Mouse (Mus musculus) G1E (cell line): Measurements from ENCODE around the gene Mst1r.

Source experiments
- CTCF ChIP-seq: IDR thresholded peaks from 2 replicates; pipeline ENCODE4 v1.5.1; 2012; ENCODE audit warnings: low read depth, low read length, inconsistent platforms, mixed read lengths
- POLR2AphosphoS5 ChIP-seq: IDR thresholded peaks from 2 replicates; pipeline ENCODE4 v1.6.1; 2012; ENCODE audit warnings: low read depth, low read length, inconsistent platforms; ENCODE audit not compliant: insufficient replicate concordance
- TAL1 ChIP-seq: conservative IDR thresholded peaks from 2 replicates; pipeline ENCODE4 v1.6.1; 2012; ENCODE audit warnings: low read depth, low read length, inconsistent platforms, mixed read lengths

DNA sequence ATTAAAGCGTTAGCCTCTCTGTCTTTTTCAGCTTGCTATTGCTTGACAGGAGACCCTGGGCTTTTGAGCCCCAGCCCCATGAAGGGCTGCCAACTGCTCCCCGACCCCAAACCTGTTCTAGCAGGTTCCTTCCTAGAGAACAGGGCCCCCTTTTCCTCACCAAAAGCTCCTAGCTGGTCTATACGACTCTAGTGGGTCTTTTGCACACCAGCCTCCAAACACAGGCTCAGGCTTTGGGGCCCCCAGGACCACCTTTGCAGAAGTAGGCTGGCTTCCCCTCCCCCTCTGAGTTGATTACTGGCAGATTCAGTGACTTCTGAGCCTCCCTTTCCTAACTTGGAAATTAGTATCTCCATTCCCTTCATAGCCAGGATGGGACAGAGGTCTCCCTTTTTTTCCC lies 30.2 kb downstream of the Mst1r start:
- TF ChIP-seq CTCF, result no peak
- TF ChIP-seq TAL1, result no peak
- no peak for TF ChIP-seq POLR2AphosphoS5
